Mouse (Mus musculus): ENCODE results near the gene Aldh3b2. TPM values are rescaled to one million over a fixed set of nuclear protein-coding genes. Genes with fewer than 3 reads are reported as not detected.
A peak's percentile ranks its signal among the peaks of the same experiment; 100 is the strongest.
"Not testable (repeated sequence)": the region's sequence is repeated elsewhere in the genome, so short reads cannot be mapped to it uniquely, and the experiment has no call there.

Aldh3b2 gene
- total RNA-seq, 2 experiments from 2014 or later, result 0.81 to 1.2 TPM

- DNase-seq (ENCODE audit: extremely low spot score in 1 of 2, low spot score in 1 of 2), result peak; percentile 59 to 85
Observed at GRCm38 (mm10) chr19:3946715-3947114, 25.4 kb upstream of the Aldh3b2 start.

- no peak for DNase-seq (ENCODE audit: extremely low spot score in 1 of 2, low spot score in 1 of 2)
Observed at GRCm38 (mm10) chr19:3947813-3948212, 24.3 kb upstream of the Aldh3b2 start.

- no peak for DNase-seq (ENCODE audit: extremely low spot score in 1 of 2, low spot score in 1 of 2)
Observed at GRCm38 (mm10) chr19:3948546-3948945, 23.6 kb upstream of the Aldh3b2 start.

- no peak for DNase-seq (ENCODE audit: extremely low spot score in 1 of 2, low spot score in 1 of 2)
Observed at GRCm38 (mm10) chr19:3950331-3950730, 21.8 kb upstream of the Aldh3b2 start.

GRCm38 (mm10) chr19:3951461-3951860 lies 20.7 kb upstream of the Aldh3b2 start:
- no peak for DNase-seq (ENCODE audit: extremely low spot score in 1 of 2, low spot score in 1 of 2)

GRCm38 (mm10) chr19:3952099-3952498 lies 20.0 kb upstream of the Aldh3b2 start:
- DNase-seq (ENCODE audit: extremely low spot score in 1 of 2, low spot score in 1 of 2), result no peak

- no peak for DNase-seq (ENCODE audit: extremely low spot score in 1 of 2, low spot score in 1 of 2)
Observed at GRCm38 (mm10) chr19:3955033-3955432, 17.1 kb upstream of the Aldh3b2 start.

GRCm38 (mm10) chr19:3955804-3956203 lies 16.3 kb upstream of the Aldh3b2 start:
- no peak for DNase-seq (ENCODE audit: extremely low spot score in 1 of 2, low spot score in 1 of 2)

- DNase-seq (ENCODE audit: extremely low spot score in 1 of 2, low spot score in 1 of 2), result not testable (repeated sequence)
Observed at GRCm38 (mm10) chr19:3957296-3958036, 14.7 kb upstream of the Aldh3b2 start.

GRCm38 (mm10) chr19:3958470-3958869 lies 13.7 kb upstream of the Aldh3b2 start, which contains the start of gene Aldh3b3:
Gene Aldh3b3, plus strand, starts transcription at chr19:3958645.
- DNase-seq (ENCODE audit: extremely low spot score in 1 of 2, low spot score in 1 of 2), result no peak

GRCm38 (mm10) chr19:3959030-3959429 lies 13.1 kb upstream of the Aldh3b2 start:
- no peak for DNase-seq (ENCODE audit: extremely low spot score in 1 of 2, low spot score in 1 of 2)

- no peak for DNase-seq (ENCODE audit: extremely low spot score in 1 of 2, low spot score in 1 of 2)
Observed at GRCm38 (mm10) chr19:3960211-3960610, 11.9 kb upstream of the Aldh3b2 start.

GRCm38 (mm10) chr19:3961805-3962204 lies 10.3 kb upstream of the Aldh3b2 start:
- not testable (repeated sequence) for DNase-seq (ENCODE audit: extremely low spot score in 1 of 2, low spot score in 1 of 2)

GRCm38 (mm10) chr19:3962469-3962868 lies 9.7 kb upstream of the Aldh3b2 start:
- DNase-seq (ENCODE audit: extremely low spot score in 1 of 2, low spot score in 1 of 2), result no peak

GRCm38 (mm10) chr19:3964030-3964429 lies 8.1 kb upstream of the Aldh3b2 start:
- no peak for DNase-seq (ENCODE audit: extremely low spot score in 1 of 2, low spot score in 1 of 2)

- no peak for DNase-seq (ENCODE audit: extremely low spot score in 1 of 2, low spot score in 1 of 2)
Observed at GRCm38 (mm10) chr19:3966330-3967075, 5.6 kb upstream of the Aldh3b2 start.

- DNase-seq (ENCODE audit: extremely low spot score in 1 of 2, low spot score in 1 of 2), result no peak
Observed at GRCm38 (mm10) chr19:3967258-3967657, 4.9 kb upstream of the Aldh3b2 start.

- DNase-seq (ENCODE audit: extremely low spot score in 1 of 2, low spot score in 1 of 2), result not testable (repeated sequence)
Observed at GRCm38 (mm10) chr19:3974608-3975007, 2.5 kb downstream of the Aldh3b2 start.

GRCm38 (mm10) chr19:3975866-3976265 lies 3.7 kb downstream of the Aldh3b2 start:
- DNase-seq (ENCODE audit: extremely low spot score in 1 of 2, low spot score in 1 of 2), result no peak

- peak; percentile 51 to 84 for DNase-seq (ENCODE audit: extremely low spot score in 1 of 2, low spot score in 1 of 2)
Observed at GRCm38 (mm10) chr19:3980309-3980708, 8.2 kb downstream of the Aldh3b2 start.

- no peak for DNase-seq (ENCODE audit: extremely low spot score in 1 of 2, low spot score in 1 of 2)
Observed at GRCm38 (mm10) chr19:3980917-3981316, 8.8 kb downstream of the Aldh3b2 start.
